Mouse (Mus musculus) intestine, postnatal 0 days (tissue): ENCODE results near the gene Cabp1. TPM values are rescaled to one million over a fixed set of nuclear protein-coding genes. Genes with fewer than 3 reads are reported as not detected.
A peak's percentile ranks its signal among the peaks of the same experiment; 100 is the strongest.

Experiments
- ATAC-seq: fragments of 200-750 bp; cut with Nextera tagmentation; 2 replicates; pipeline ENCODE4 v1.8.0; 2017; ENCODE audit warnings: mild to moderate bottlenecking, moderate TSS enrichment, moderate library complexity
- H3K27ac ChIP-seq: fragments of 300-500 bp; sonication (generic); 2 replicates; pipeline ENCODE4 v1.5.1; 2014; ENCODE audit warnings: mild to moderate bottlenecking, low read depth, low read length, moderate library complexity
- H3K27me3 ChIP-seq: fragments of 300-500 bp; sonication (generic); replicated peaks from 2 replicates; pipeline ENCODE4 v1.6.1; 2014; ENCODE audit warnings: low read length, mixed read lengths; ENCODE audit not compliant: control insufficient read depth, insufficient read depth
- H3K36me3 ChIP-seq: fragments of 300-500 bp; sonication (generic); 2 replicates; pipeline ENCODE4 v1.6.1; 2014; ENCODE audit warnings: mild to moderate bottlenecking, moderate library complexity; ENCODE audit not compliant: control insufficient read depth, insufficient read depth
- H3K4me1 ChIP-seq: fragments of 300-500 bp; sonication (generic); replicated peaks from 2 replicates; pipeline ENCODE4 v1.6.1; 2014; ENCODE audit warnings: antibody characterized with exemption, low read length, mixed read lengths; ENCODE audit not compliant: control insufficient read depth, insufficient read depth
- H3K4me2 ChIP-seq: fragments of 300-500 bp; sonication (generic); replicated peaks from 2 replicates; pipeline ENCODE4 v1.6.1; 2014; ENCODE audit warnings: low read depth, mild to moderate bottlenecking, moderate library complexity
- H3K4me3 ChIP-seq: fragments of 300-500 bp; sonication (generic); 2 replicates; pipeline ENCODE4 v1.5.1; 2014; ENCODE audit warnings: low read depth, low read length
- H3K9ac ChIP-seq: fragments of 300-500 bp; sonication (generic); 2 replicates; pipeline ENCODE4 v1.6.1; 2014; ENCODE audit warnings: mild to moderate bottlenecking, low read depth, low read length
- H3K9me3 ChIP-seq: fragments of 300-500 bp; sonication (generic); 2 replicates; pipeline ENCODE4 v1.6.1; 2016; ENCODE audit warnings: mixed run types; ENCODE audit not compliant: control insufficient read depth
- CTCF ChIP-seq: sonication (generic); IDR thresholded peaks from 2 replicates; pipeline ENCODE4 v1.5.1; 2016; ENCODE audit warnings: low read depth, mild to moderate bottlenecking, control low read depth, antibody characterized with exemption, moderate library complexity
- WGBS: fragments of 180-500 bp; shearing (Covaris S2); extraction: QIAGEN DNeasy Blood & Tissue Kit; methylation state at CpG from one replicate; pipeline ENCODE4 v1.1.7; 2014; 5-methylcytosine and 5-hydroxymethylcytosine counted together
- polyA plus RNA-seq: library from polyadenylated mRNA; unstranded; fragments of >200 nt; fragmentation: Nextera tagmentation; extraction: Ambion mirVana; gene quantifications from 2 replicates; pipeline ENCODE4 v1.2.1, GENCODE M21; 2015

Cabp1 gene
- polyA plus RNA-seq, 1 experiment from 2014 or later = 0.57 TPM

GRCm38 (mm10) chr5:115161064-115161939 lies 32.9 kb downstream of the Cabp1 start:
- no peak overlapping the region for H3K9ac ChIP-seq
- TF ChIP-seq CTCF = no peak
- no peak overlapping the region for H3K4me3 ChIP-seq
- 28% methylated on average over 13 of the region's 13 CpGs for WGBS
- H3K36me3 ChIP-seq = no peaks in the 10 kb centered on the region
- H3K27ac ChIP-seq = peak overlapping the region; percentile 41; the same call in 1 of the 2 replicates
- ATAC-seq = no peak
- 0 out of 2 replicates have a peak, but pooled peaks cover 3% of the 10 kb centered on the region for H3K4me1 ChIP-seq
- H3K27me3 ChIP-seq = no peaks in the 10 kb centered on the region
- H3K4me2 ChIP-seq = no peak overlapping the region
- no peaks in the 10 kb centered on the region for H3K9me3 ChIP-seq

GRCm38 (mm10) chr5:115160655-115161054 lies 33.5 kb downstream of the Cabp1 start:
- 0 out of 2 replicates have a peak overlapping the region, but pooled peaks have one; percentile 41 for H3K27ac ChIP-seq
- H3K4me2 ChIP-seq = no peak overlapping the region
- no peaks in the 10 kb centered on the region for H3K9me3 ChIP-seq
- no peak overlapping the region for H3K9ac ChIP-seq
- H3K4me1 ChIP-seq = 0 out of 2 replicates have a peak, but pooled peaks cover 3% of the 10 kb centered on the region
- ATAC-seq = no peak
- no peaks in the 10 kb centered on the region for H3K36me3 ChIP-seq
- no peak overlapping the region for H3K4me3 ChIP-seq
- TF ChIP-seq CTCF = no peak
- WGBS = 52% methylated on average over 6 of the region's 6 CpGs
- H3K27me3 ChIP-seq = no peaks in the 10 kb centered on the region

GRCm38 (mm10) chr5:115159165-115159564 lies 35.0 kb downstream of the Cabp1 start:
- H3K9me3 ChIP-seq = no peaks in the 10 kb centered on the region
- no peaks in the 10 kb centered on the region for H3K27me3 ChIP-seq
- H3K4me3 ChIP-seq = peak overlapping the region; percentile 99
- H3K4me2 ChIP-seq = peak overlapping the region; percentile 90
- ATAC-seq = no peak
- no peak for TF ChIP-seq CTCF
- peaks cover 3% of the 10 kb centered on the region for H3K4me1 ChIP-seq
- H3K9ac ChIP-seq = peak overlapping the region; percentile 99
- WGBS = 29% methylated on average over 12 of the region's 12 CpGs
- H3K36me3 ChIP-seq = no peaks in the 10 kb centered on the region
- peak overlapping the region; percentile 95 for H3K27ac ChIP-seq

- Histone ChIP-seq H3K27me3 (no peaks in the 10 kb centered on the region), H3K4me1 (peaks cover 3% of the 10 kb centered on the region), H3K9me3 (no peaks in the 10 kb centered on the region), H3K4me3 (peak within 1 kb of the TSS; percentile 99), H3K4me2 (peak within 1 kb of the TSS; percentile 90), H3K9ac (peak within 1 kb of the TSS; percentile 99), H3K36me3 (no peaks in the 10 kb centered on the region), H3K27ac (peak within 1 kb of the TSS; percentile 95)
- peak; percentile 94 for ATAC-seq
- under 1% methylated on average over 72 of the region's 78 CpGs for WGBS
- TF ChIP-seq CTCF = peak; percentile 25; the same call in 1 of the 2 replicates
Measured at GRCm38 (mm10) chr5:115158040-115158983, 35.9 kb downstream of the Cabp1 start, which contains the start of gene Mlec. Mlec (minus strand) TSS chr5:115158179.

GRCm38 (mm10) chr5:115156933-115157589 lies 37.1 kb downstream of the Cabp1 start:
- Histone ChIP-seq H3K4me3 (peak overlapping the region; percentile 99), H3K27me3 (no peaks in the 10 kb centered on the region), H3K4me1 (peaks cover 3% of the 10 kb centered on the region), H3K9ac (peak overlapping the region; percentile 99), H3K4me2 (peak overlapping the region; percentile 90), H3K27ac (peak overlapping the region; percentile 95), H3K36me3 (no peaks in the 10 kb centered on the region), H3K9me3 (no peaks in the 10 kb centered on the region)
- under 1% methylated on average over 26 of the region's 26 CpGs for WGBS
- no peak for TF ChIP-seq CTCF
- ATAC-seq = no peak
